Mouse (Mus musculus): ENCODE measurements around the gene Gm4216.
"Not testable (repeated sequence)": the region's sequence is repeated elsewhere in the genome, so short reads cannot be mapped to it uniquely, and the experiment has no call there.

DNA sequence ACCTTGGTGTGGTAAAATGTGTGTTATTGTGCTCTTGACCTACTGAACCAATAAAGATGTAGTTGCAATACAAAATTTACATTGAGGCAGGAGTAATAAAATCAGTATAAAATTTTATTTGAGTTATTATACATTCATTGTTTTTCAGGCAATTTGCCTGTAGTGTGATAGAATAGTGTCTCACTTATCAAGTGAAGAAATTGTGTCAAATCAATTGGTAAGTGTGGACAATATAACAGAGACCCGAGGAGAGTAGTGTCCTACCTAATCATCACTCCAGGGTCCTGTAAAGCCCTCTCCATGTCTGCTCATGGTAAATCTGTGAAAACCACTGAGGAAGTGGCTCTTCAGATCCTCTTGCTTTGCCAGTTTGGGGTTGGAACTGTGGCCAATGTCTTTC is 35.5 kb upstream of the Gm4216 start, which contains the start of gene Vmn1r163:
- TF ChIP-seq CTCF, EP300 (IDR thresholded peaks at IDR 0.05; ENCODE audit: low read depth): not testable (repeated sequence)
